Mouse (Mus musculus) G1E (cell line): ENCODE measurements around the gene Pik3r6.

Source experiments
- CTCF ChIP-seq: IDR thresholded peaks from 2 replicates; pipeline ENCODE4 v1.5.1; 2012; ENCODE audit warnings: low read depth, low read length, inconsistent platforms, mixed read lengths
- GATA1 ChIP-seq: IDR thresholded peaks from 2 replicates; pipeline ENCODE4 v1.6.1; 2012; ENCODE audit warnings: borderline replicate concordance, low read length, inconsistent platforms, mixed read lengths
- TAL1 ChIP-seq: conservative IDR thresholded peaks from 2 replicates; pipeline ENCODE4 v1.6.1; 2012; ENCODE audit warnings: low read depth, low read length, inconsistent platforms, mixed read lengths

- TF ChIP-seq CTCF (no peak), GATA1 (no peak), TAL1 (no peak)
Measured at GRCm38 (mm10) chr11:68579462-68579881, 76.7 kb downstream of the Pik3r6 start.
